Mouse (Mus musculus): Measurements from ENCODE around the gene Slc38a5. TPM values are rescaled to one million over a fixed set of nuclear protein-coding genes. Genes with fewer than 3 reads are reported as not detected.

Slc38a5 gene
- total RNA-seq, 2 experiments from 2014 or later = 150 to 291 TPM

GRCm38 (mm10) chrX:8274056-8274455, 3.1 kb downstream of the Slc38a5 start:
- no peak for ATAC-seq (replicated peaks; ENCODE audit: low FRiP score, poor library complexity, severe bottlenecking)

DNA sequence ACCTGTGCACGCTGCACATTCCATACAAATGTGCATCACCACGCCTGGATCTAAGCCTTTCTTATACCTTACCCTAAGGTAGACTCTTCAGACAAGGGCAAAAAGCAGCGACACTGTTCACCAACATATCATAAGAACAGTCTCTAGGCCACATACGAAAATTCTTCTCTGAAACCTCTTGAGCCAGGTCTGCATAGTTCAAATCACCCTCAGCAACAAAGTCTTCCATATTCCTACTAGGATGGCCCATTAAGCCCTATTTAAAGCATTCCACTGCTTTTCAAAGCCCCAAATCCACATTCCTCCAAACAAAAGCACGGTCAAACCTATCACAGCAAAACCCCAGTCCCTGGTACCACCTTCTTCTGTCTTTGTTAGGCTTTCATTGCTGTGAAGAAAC, 17.7 kb downstream of the Slc38a5 start:
- no peak for ATAC-seq (replicated peaks; ENCODE audit: low FRiP score, poor library complexity, severe bottlenecking)

DNA sequence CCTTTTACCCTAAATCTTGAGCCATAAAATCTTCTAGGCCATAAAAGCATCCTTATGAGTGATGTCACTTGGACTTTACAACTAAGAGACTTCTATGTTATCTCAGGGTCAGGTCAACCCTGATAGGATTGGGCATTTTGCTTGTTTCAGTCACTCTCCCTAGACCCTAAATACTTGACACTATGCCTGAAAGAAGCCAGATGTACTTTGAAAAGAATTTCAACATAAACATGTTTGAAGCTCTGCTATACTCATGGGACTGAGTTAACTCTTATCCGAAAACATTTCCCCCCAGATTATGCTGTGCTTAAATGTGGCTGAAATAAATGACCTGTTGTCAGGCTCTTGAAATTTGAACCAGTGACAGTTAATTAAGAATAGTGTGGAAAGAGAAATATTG, 38.4 kb downstream of the Slc38a5 start:
- ATAC-seq (replicated peaks; ENCODE audit: low FRiP score, poor library complexity, severe bottlenecking) = no peak

DNA sequence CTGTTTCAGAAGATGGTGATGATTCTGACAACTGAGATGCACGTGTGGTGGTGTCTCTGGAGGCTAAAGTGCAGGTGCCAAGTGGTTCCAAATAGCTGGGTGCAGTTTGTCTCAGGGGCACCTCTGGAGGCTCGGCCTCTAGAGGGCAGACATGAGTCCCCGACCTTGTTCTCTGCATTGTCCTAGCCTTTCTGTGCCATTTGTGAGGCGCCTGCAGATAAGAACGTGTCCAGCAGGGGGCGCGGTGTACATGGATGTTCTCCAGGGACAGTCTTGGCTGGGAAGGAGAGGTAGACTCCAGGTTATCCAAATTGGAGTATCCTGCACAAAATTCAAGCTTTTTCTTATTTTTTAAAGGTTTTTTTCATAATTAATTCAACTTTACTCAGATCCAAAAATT, 44.0 kb downstream of the Slc38a5 start:
- 0 out of 2 replicates have a peak, but pooled peaks have one; percentile 46 for ATAC-seq (replicated peaks; ENCODE audit: low FRiP score, poor library complexity, severe bottlenecking)

DNA sequence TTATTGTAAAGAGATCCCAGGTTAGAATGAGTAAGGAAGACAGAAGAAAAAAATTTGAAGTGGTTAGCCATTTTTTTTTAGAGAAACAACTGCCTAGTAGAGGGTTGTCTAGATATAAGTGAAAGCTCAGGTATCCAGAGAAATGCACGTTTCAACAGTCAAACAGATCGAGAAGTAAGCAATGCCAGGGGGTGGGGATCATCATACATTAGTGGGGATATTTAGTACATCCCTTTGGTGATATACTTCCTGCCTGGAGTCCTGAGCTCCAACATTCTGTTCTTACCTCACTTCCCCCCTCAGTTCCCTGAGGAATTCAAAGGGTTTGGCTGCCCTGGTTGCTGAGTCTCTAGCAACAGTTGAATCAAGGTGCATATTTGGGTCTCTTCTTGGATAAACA, 56.2 kb downstream of the Slc38a5 start, which contains the start of gene Ssxb10:
TSS of gene Ssxb10 (plus strand) at position 301 of the 400 bp plus-strand sequence.
- ATAC-seq (replicated peaks; ENCODE audit: low FRiP score, poor library complexity, severe bottlenecking) = no peak

Other genes with a start within 250 kb of the Slc38a5 start
- gene Suv39h1, start 196.4 kb upstream of the Slc38a5 start, total RNA-seq (2015; ENCODE audit: low replicate concordance) = 29.6 and 56.6 TPM in 2 replicates
- 53.9 and 67.8 TPM in 2 replicates for gene Suv39h1, start 196.4 kb upstream of the Slc38a5 start, total RNA-seq (2017; ENCODE audit: low replicate concordance)
- gene Was, start 180.6 kb upstream of the Slc38a5 start, total RNA-seq (2015; ENCODE audit: low replicate concordance) = 14.8 and 22.2 TPM in 2 replicates
- 11.6 and 12.4 TPM in 2 replicates for gene Was, start 180.6 kb upstream of the Slc38a5 start, total RNA-seq (2017; ENCODE audit: low replicate concordance)
- 23.5 and 39.3 TPM in 2 replicates for gene Wdr13, start 138.2 kb upstream of the Slc38a5 start, total RNA-seq (2015; ENCODE audit: low replicate concordance)
- gene Wdr13, start 138.2 kb upstream of the Slc38a5 start, total RNA-seq (2017; ENCODE audit: low replicate concordance) = 10.0 and 25.7 TPM in 2 replicates
- gene Rbm3, start 125.3 kb upstream of the Slc38a5 start, total RNA-seq (2015; ENCODE audit: low replicate concordance) = 611 and 758 TPM in 2 replicates
- 564 and 613 TPM in 2 replicates for gene Rbm3, start 125.3 kb upstream of the Slc38a5 start, total RNA-seq (2017; ENCODE audit: low replicate concordance)
- 4.6 and 13.3 TPM in 2 replicates for gene Tbc1d25, start 95.0 kb upstream of the Slc38a5 start, total RNA-seq (2015; ENCODE audit: low replicate concordance)
- gene Tbc1d25, start 95.0 kb upstream of the Slc38a5 start, total RNA-seq (2017; ENCODE audit: low replicate concordance) = 1.5 and 4.7 TPM in 2 replicates
- 20.5 and 37.3 TPM in 2 replicates for gene Ebp, start 77.6 kb upstream of the Slc38a5 start, total RNA-seq (2015; ENCODE audit: low replicate concordance)
- gene Ebp, start 77.6 kb upstream of the Slc38a5 start, total RNA-seq (2017; ENCODE audit: low replicate concordance) = 14.2 and 26.6 TPM in 2 replicates
- gene Porcn, start 64.6 kb upstream of the Slc38a5 start, total RNA-seq (2015; ENCODE audit: low replicate concordance) = not detected in 2 replicates
- not detected in 2 replicates for gene Porcn, start 64.6 kb upstream of the Slc38a5 start, total RNA-seq (2017; ENCODE audit: low replicate concordance)
- gene Ftsj1, start 18.7 kb upstream of the Slc38a5 start, total RNA-seq (2015; ENCODE audit: low replicate concordance) = 26.8 and 42.9 TPM in 2 replicates
- 23.7 and 25.0 TPM in 2 replicates for gene Ftsj1, start 18.7 kb upstream of the Slc38a5 start, total RNA-seq (2017; ENCODE audit: low replicate concordance)
- not detected in 2 replicates for gene Ssxb10, start 56.3 kb downstream of the Slc38a5 start, total RNA-seq (2015; ENCODE audit: low replicate concordance)
- not detected in 2 replicates for gene Ssxb10, start 56.3 kb downstream of the Slc38a5 start, total RNA-seq (2017; ENCODE audit: low replicate concordance)
- gene Ssxb9, start 95.8 kb downstream of the Slc38a5 start, total RNA-seq (2015; ENCODE audit: low replicate concordance) = not detected in 2 replicates
- not detected in 2 replicates for gene Ssxb9, start 95.8 kb downstream of the Slc38a5 start, total RNA-seq (2017; ENCODE audit: low replicate concordance)
- gene Ssxb1, start 142.2 kb downstream of the Slc38a5 start, total RNA-seq (2015; ENCODE audit: low replicate concordance) = not detected in 2 replicates
- gene Ssxb1, start 142.2 kb downstream of the Slc38a5 start, total RNA-seq (2017; ENCODE audit: low replicate concordance) = not detected in 2 replicates
- not detected in 2 replicates for gene Ssxb2, start 190.6 kb downstream of the Slc38a5 start, total RNA-seq (2015; ENCODE audit: low replicate concordance)
- not detected in 2 replicates for gene Ssxb2, start 190.6 kb downstream of the Slc38a5 start, total RNA-seq (2017; ENCODE audit: low replicate concordance)